Mouse (Mus musculus): ENCODE data around the gene Unkl. TPM values are rescaled to one million over a fixed set of nuclear protein-coding genes. Genes with fewer than 3 reads are reported as not detected.

The Unkl gene
- 79.2 and 79.9 TPM in 2 replicates for polyA plus RNA-seq (2012; ENCODE audit: low replicate concordance)

DNA sequence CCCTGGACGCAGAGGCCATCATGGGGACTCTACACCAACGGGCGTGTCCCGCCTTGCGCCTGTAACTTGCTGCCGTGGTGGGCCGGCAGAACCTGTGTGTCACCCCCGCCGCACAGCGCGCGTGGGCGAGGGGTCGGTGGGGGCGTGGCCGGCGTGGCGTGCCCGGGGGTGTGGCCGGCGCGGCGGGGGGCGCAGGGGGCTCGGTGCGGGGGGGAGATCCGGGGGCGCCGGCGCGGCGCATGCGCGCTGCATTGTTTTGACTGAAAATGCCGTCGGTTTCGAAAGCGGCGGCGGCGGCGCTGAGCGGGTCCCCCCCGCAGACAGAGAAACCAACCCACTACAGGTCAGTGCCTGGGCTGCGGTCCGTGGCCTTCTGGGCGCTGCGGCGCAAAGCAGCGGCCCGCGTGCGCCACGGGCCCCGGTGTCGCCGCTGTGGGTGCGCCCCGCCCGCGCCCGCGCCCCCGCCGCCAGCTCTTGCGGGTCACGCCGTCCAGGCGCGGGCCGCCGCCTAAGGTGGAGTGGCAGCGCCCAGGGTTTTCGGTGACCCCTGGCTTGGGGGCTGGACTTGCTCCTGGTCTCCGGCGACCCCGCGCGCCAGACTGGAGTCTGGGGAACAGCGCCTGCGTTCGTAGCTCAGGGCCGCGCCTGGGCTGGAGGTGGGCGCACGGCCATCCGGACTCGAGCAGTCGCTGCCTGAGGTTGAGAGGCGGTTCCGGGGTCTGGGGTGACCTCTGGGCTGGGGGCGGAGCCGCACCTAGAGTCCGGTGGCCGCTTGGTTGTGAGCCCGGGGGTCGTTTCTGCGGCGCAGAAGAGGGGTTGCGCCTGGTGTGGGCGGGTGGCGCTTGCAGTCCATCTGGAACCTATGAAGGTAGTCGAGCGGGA is at the start of gene Unkl:
Unkl (plus strand) TSS at position 248 of the 882 bp plus-strand sequence.

DNA sequence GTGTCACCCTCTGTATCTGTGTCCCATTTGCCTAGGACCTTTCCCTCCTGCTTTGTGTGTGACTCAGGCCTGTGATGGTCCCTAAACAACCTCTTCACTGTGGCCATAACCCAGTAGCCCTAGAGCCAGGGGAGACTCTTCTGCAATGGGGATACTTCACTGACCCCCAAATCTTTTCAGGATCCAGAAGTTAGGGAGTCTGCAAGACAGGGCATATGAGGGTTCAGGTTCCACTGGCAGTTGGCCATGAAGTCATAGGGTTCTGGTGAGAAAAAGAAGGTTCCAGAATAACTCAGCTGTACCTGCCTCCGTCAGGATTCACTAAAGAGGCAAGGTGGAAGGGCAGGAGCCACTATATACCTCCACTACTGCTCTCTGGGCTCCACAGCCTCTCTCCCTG is 26.0 kb upstream of the Unkl start, which contains the start of gene Ccdc154:
Ccdc154 (plus strand) TSS at position 301 of the 400 bp plus-strand sequence.

DNA sequence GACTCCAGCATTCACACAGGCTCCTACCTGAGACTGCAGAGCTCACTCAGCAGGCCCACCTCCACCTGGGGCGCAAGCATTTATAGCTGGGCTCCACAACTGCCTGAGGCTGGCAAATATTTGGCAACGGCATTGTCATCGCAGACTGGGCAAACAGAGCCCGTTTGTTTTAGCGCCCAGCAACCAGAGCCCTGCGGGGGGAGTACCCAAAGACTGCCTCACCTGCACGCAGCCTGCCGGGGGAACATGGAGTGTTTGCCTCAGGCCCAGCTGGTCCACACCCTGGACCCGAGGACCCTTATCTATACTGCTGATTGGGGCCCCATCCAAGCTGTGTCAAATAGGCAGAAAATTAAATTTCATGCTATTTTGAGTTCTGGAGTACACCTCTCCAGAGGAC is 12.8 kb upstream of the Unkl start, which contains the start of gene Gm38655:
Gm38655 (minus strand) TSS at position 61 of the 400 bp plus-strand sequence.

DNA sequence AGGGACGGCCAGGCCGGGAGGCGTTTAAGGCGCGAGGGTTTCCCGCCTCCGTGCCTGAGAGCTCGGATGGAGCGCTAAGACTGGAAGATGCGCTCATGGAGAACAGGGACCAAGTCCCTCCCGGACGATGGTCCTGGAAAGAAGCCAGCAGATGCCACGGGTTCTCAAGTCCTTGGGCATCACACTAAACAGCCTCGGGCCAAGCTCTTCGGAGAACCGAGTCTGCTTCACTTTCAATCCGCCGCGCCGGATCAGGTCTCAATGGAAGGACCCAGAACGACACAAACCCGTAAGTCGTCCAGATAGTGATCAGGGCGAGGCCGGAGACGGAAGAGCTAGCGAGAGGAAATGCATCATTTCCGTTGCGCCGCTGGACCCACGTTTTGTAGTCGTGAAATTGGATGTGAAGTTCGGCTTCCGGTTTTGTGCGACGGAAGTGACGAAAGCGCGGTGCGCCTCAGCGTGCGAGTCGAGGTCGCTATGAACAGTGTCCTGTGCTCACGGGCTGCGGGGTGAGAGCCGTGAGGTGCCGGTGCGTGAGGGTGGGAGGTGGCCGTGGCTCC is 4.0 kb upstream of the Unkl start, which contains the start of gene BC003965:
BC003965 (plus strand) TSS at position 426 of the 563 bp plus-strand sequence.

DNA sequence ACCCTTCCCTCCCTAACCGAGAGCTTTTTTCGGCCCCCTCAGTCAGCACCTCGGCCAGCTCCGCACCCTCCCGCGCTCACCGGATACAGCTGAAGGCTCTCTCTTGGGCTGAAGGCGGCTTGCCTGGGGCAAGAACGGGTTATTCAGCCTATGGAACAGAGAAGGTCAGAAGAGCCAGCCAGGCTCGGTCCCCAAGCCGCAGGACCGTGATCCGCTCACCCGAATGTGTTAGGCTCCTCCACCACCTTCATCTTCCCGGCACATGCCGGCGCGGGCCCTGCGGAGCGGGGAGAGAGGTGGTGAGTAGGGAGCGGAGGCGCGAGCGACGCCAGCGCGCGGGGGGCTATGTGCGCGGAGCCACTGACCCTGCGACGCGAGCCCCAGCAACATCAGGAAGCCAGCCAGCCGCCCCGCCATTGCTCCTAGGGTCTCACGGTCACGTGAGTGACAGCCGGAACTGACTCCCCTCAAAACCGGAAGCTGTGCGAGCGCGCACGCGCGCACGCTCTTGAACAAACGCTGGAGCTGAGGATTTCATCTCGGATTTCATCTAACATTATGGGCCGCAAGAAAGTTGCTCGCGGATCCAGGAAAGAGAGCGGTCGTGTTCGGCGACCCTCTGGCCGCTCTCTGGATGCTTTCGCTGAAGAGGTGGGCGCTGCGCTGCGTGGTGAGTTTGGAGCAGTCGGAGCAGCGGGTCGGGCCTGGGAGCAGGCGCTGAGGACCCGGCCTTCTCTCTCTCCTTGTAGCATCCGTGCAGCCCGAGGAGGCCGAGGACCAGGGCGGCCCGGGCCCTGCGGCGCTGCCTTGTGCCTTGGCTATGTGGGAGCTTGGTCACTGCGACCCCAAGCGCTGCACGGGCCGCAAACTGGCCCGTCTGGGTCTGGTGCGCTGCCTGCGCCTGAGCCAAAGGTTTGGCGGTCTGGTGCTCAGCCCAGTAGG is 51.8 kb downstream of the Unkl start, which contains the start of the genes Gnptg and Tsr3:
Gnptg (minus strand) TSS at position 430 of the 942 bp plus-strand sequence.
Tsr3 (plus strand) TSS at position 476 of the 942 bp plus-strand sequence.

DNA sequence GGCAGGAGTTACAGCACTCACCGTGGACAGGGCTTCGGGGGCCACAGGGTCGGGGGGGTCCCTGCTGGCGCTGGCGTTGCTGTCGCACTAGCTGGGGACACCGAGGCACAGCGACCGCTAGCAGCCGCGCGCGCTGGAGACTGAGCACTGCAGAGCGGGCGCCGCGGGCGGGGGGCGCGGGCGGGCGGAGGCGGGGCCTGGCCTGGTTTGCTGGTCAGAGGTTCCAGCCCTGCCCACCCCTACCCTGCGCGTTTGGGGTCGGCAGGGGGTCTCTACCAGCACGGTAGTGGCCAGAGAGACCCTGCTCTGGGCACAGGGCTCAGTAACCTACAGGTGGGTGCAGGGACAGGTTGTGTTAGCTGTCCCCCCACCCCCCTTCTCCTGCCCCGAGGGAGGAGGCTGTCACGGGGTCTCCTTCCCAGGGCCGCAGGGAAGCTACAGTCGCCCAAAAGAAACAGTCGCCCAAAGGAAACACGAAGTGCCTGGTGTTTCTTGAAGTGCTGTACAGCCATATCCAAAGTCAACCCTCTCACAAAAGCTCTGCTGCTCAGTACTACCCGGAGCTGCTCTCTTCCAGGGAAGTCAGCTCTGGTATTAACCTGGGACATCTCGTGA is 68.0 kb downstream of the Unkl start, which contains the start of gene Baiap3:
Baiap3 (minus strand) TSS at position 225 of the 615 bp plus-strand sequence.

DNA sequence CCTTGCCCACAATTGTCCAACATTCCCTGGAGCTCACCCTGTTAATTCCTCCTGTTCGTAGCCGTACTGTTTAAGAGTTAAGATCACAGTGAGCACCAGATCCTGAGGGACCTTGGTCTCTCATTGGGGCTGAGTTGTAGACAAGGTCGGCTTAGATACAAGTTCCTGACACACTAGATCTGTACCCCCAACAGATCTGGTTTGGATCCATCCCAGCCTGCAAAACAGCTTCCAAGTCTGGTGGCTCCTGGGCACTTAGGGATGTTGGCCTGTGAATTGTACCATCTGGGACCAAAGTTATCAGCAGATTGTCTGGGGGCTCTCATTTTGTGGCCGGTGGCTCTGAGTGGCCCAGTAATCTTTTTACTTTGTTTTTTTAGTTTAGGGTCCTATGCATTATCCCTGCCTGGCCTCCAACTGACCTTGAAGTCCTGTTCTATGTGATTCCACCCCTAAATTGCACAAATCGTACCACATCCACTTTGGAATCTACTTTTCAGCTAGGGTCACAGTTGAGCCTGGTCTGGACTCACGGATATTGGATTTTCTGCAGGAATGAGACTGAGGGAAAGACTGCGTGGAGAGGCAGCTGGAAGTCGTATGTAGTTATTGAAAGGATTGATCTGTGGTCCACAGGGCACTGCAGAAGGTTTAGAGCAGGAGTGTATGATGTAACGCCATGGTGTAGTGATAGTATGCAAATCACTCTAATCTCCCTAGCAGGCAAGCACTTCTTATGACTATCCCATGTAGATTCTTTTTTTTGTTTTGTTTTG is 86.6 kb downstream of the Unkl start, which contains the start of gene Ube2i:
Ube2i (minus strand) TSS at position 52 of the 776 bp plus-strand sequence.

Other genes with a start within 250 kb of the Unkl start
- 9.7 and 10.8 TPM in 2 replicates for gene Jpt2, start 227.7 kb upstream of the Unkl start, polyA plus RNA-seq (2012; ENCODE audit: low replicate concordance)
- gene Cramp1l, start 172.6 kb upstream of the Unkl start, polyA plus RNA-seq (2012; ENCODE audit: low replicate concordance): 13.8 and 42.6 TPM in 2 replicates
- 12.6 and 17.0 TPM in 2 replicates for gene Ift140, start 172.3 kb upstream of the Unkl start, polyA plus RNA-seq (2012; ENCODE audit: low replicate concordance)
- 0.62 TPM in 1 of 2 replicates, not detected in the other for gene Tmem204, start 104.8 kb upstream of the Unkl start, polyA plus RNA-seq (2012; ENCODE audit: low replicate concordance)
- gene Telo2, start 72.4 kb upstream of the Unkl start, polyA plus RNA-seq (2012; ENCODE audit: low replicate concordance): 11.5 and 26.9 TPM in 2 replicates
- gene Ptx4, start 67.6 kb upstream of the Unkl start, polyA plus RNA-seq (2012; ENCODE audit: low replicate concordance): not detected in 2 replicates
- 26.3 and 36.9 TPM in 2 replicates for gene Clcn7, start 55.0 kb upstream of the Unkl start, polyA plus RNA-seq (2012; ENCODE audit: low replicate concordance)
- not detected in 2 replicates for gene Ccdc154, start 25.9 kb upstream of the Unkl start, polyA plus RNA-seq (2012; ENCODE audit: low replicate concordance)
- not detected in 2 replicates for gene Gm38655, start 12.9 kb upstream of the Unkl start, polyA plus RNA-seq (2012; ENCODE audit: low replicate concordance)
- 19.1 and 36.7 TPM in 2 replicates for gene BC003965, start 3.8 kb upstream of the Unkl start, polyA plus RNA-seq (2012; ENCODE audit: low replicate concordance)
- gene Gnptg, start 51.7 kb downstream of the Unkl start, polyA plus RNA-seq (2012; ENCODE audit: low replicate concordance): 9.7 and 21.5 TPM in 2 replicates
- gene Tsr3, start 51.8 kb downstream of the Unkl start, polyA plus RNA-seq (2012; ENCODE audit: low replicate concordance): 11.0 and 15.2 TPM in 2 replicates
- gene Baiap3, start 68.0 kb downstream of the Unkl start, polyA plus RNA-seq (2012; ENCODE audit: low replicate concordance): 0.90 and 3.3 TPM in 2 replicates
- 203 and 276 TPM in 2 replicates for gene Ube2i, start 86.2 kb downstream of the Unkl start, polyA plus RNA-seq (2012; ENCODE audit: low replicate concordance)
- gene Prss34, start 110.0 kb downstream of the Unkl start, polyA plus RNA-seq (2012; ENCODE audit: low replicate concordance): 1.8 and 2.7 TPM in 2 replicates
- gene Prss28, start 120.2 kb downstream of the Unkl start, polyA plus RNA-seq (2012; ENCODE audit: low replicate concordance): not detected in 2 replicates
- gene Prss29, start 130.3 kb downstream of the Unkl start, polyA plus RNA-seq (2012; ENCODE audit: low replicate concordance): 0.65 and 1.5 TPM in 2 replicates
- 0.87 and 3.6 TPM in 2 replicates for gene Tpsab1, start 157.2 kb downstream of the Unkl start, polyA plus RNA-seq (2012; ENCODE audit: low replicate concordance)
- gene Tpsb2, start 177.9 kb downstream of the Unkl start, polyA plus RNA-seq (2012; ENCODE audit: low replicate concordance): 2.0 and 20.1 TPM in 2 replicates
- 0.21 TPM in 1 of 2 replicates, not detected in the other for gene Tpsg1, start 180.9 kb downstream of the Unkl start, polyA plus RNA-seq (2012; ENCODE audit: low replicate concordance)
- 6.5 and 17.3 TPM in 2 replicates for gene Cacna1h, start 245.4 kb downstream of the Unkl start, polyA plus RNA-seq (2012; ENCODE audit: low replicate concordance)

Data from hematopoietic multipotent progenitor cell, adult 10-12 weeks (in vitro differentiated cells).